Mouse (Mus musculus): ENCODE data around the gene Slc38a9.

The Slc38a9 gene

DNA sequence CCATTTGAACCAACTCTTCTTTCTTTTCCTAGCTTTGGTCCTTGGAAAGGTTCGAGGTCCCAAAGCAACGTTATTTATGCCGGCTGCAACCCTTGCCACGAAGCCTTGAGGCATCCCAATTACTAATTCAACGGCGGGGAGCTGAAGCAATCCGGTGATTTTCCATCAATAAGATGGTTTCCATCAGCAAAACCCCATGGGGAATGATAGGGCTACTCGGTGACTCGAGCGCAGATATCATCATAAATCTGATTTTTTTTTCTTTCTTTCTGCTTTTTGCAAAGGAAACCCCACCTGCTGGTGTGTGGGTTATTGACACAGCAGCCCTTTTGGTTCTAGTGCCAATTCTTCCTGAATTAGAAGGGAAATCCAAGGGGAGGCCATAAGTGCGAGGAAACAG lies 111.7 kb downstream of the Slc38a9 start:
- DNase-seq, result no peak

GRCm38 (mm10) chr13:112772861-112773260 lies 112.3 kb downstream of the Slc38a9 start:
- no peak for DNase-seq

- DNase-seq, result no peak
Observed at GRCm38 (mm10) chr13:112773991-112774675, 113.6 kb downstream of the Slc38a9 start.

DNA sequence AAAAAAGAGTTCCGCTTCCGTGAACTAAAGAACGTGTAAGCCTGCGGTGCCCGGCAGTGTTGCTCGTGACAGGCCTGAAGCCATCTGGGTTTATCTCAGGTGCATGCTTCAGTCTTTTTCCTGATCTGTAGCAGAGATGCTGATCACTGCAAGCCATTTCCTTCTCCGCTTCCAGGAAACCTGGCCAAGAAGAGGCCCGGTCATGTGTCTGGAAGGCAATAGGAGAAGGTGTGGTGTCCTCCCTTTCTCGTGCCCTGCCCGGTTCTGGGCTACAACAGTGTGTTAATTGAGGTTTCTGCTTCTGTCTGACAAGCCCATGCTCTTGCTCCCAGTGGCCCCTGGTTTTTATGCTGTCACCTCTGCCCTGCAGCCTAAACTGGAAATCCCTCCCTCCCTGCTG lies 115.3 kb downstream of the Slc38a9 start:
- DNase-seq, result no peak

DNA sequence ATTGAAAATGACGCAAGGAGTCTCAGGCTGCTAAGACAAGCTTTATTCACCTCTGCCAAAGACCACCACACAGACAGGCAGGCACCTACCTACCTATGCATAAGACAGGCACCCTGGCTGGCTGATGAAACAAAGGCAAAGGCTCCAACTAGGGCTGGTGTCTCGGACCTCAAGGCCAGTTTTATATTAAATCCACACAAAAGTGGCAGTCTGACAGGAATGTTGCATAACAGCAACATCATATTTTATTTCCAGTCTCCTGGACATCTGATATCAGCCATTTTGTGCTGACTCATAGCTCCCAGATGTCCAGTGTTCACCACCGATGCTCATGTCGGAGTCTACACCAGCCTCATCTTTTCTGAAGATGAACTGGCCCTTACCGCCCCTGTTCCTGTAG lies 117.9 kb downstream of the Slc38a9 start:
- DNase-seq, result no peak

DNA sequence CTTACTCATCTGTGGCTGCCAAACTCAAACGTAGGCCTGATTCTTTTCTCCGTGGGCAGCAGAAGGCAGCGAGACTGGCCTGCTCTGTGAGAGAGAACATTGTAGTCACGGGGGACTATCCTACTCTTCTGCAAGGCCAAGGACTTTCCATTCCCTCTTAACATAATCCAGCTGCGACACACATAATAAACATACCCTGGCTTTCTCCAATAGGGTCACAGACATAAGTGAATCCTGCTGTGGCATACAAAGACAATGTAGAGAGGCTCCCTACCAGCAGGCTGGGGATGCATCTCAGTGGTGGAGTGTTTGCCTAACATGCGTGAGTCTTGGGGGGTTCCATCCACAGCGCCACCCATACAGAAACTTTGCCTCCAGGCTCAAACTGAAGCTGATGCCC lies 124.8 kb downstream of the Slc38a9 start:
- no peak for DNase-seq

DNA sequence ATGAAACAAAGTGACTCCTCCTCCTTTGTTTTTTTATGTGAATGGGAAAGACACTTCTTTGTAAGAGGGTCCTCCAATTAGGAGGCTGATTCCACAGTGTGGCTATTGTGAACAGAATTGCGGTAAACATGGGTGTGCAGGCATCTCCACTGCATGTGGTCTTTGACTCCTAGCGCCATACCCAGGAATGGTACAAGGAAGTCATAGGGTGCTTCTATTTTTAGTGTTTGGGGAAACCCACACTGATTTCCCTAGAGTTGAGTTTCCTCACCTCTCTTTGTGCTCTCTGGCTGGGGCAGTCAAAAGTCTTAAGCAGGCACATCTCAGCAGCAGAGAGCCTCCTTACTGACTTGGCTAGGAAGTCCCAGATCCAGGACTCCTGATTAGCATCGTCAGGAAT lies 125.6 kb downstream of the Slc38a9 start:
- DNase-seq, result no peak

DNA sequence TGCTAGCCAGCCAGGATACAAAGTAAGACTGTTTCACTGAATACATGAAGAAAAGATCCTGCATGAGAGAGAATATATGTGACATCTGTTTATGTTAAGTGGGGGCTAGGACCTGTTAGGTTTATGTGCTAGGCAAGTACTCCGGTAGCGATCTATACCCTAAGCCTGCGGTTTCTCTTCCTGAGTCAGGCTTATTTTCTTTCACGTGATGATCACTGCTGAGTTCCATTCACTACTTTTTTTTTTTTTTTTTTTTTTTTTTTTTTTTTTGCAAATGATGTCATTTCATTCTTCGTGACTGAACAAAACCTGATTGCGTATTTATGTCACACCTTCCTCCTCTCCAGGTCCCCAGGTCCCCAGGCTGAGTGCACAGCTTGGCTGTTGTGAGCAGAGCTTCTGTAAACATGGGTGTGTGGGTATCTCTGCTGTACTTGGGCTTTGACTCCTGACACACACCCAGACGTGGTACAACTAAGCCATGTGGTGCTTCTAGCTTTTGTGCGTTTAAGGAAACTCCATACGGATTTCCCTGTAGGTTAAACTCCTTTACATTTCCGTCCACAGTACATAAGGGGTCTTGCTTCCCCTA lies 126.5 kb downstream of the Slc38a9 start:
- DNase-seq, result no peak

Data from embryo, embryonic 11 days (tissue).